Mouse (Mus musculus) c-Kit-positive CD71-positive TER-119-positive erythroid progenitor cells, embryonic 14.5 days (primary cell): ENCODE data around the gene Gm20388.

Experiments used
- DNase-seq: peaks from one replicate; pipeline ENCODE4 v3.0.0-alpha.2; 2013; ENCODE audit warnings: low spot score

Gm20388 gene

DNA sequence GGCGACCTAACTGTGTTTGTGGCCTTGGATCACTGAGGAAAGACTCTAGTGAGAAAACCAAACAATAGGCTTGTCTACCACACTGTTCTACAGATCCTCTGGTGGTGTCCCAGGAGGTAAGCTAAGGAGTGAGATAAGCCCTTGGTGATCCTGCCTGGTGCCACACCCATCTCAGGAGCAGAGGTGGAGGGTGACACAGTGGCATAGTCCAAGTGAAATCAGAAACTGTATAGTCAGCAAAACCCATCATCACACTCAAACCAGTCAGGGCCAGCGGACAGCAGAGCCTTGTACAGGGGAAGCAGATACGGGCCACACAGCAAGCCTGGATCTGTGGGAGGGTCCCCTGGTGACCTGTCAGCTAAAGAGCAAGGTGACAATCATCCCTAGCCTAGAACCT is 1454.5 kb downstream of the Gm20388 start:
- DNase-seq, result no peak

GRCm38 (mm10) chr8:121366655-121367054 is 1456.0 kb downstream of the Gm20388 start:
- DNase-seq, result no peak

GRCm38 (mm10) chr8:121368799-121369198 is 1458.2 kb downstream of the Gm20388 start:
- DNase-seq, result no peak

GRCm38 (mm10) chr8:121369378-121369777 is 1458.7 kb downstream of the Gm20388 start:
- DNase-seq, result no peak

GRCm38 (mm10) chr8:121371287-121371686 is 1460.6 kb downstream of the Gm20388 start:
- DNase-seq, result no peak

DNA sequence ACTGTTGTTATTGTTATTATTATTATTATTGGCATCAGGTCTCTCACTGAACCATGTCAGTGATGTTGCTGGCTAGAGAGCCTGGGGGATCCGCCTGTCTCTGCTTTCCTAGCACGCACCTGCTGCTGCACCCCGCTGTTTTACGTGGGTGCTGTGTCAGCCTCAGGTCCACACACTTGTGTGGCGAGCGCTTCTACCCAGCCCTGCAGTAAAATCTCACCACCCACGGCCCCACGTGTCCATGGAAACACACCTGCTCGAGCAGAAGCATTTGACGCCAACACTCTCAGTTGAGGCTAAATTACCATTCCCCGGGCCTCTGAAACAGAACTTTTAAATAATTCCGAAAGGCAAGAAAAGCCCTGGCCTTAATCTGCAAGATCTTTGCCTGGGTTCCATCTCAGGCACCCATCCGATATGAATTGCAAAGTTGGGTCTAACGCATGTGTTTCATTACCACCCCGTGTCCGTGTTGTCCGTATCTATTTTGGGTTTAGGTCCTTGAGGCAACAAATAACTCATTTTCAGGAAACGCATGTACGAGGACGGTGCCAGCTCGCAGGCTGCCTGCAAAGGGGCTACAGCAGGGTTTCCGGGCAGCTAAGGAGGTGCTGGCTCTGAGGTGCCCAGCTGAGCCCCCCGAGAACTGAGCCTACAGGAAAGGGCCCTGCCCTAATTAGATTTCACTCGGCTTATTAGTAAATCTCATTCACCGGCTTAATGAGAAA is 1461.4 kb downstream of the Gm20388 start:
- DNase-seq, result no peak

DNA sequence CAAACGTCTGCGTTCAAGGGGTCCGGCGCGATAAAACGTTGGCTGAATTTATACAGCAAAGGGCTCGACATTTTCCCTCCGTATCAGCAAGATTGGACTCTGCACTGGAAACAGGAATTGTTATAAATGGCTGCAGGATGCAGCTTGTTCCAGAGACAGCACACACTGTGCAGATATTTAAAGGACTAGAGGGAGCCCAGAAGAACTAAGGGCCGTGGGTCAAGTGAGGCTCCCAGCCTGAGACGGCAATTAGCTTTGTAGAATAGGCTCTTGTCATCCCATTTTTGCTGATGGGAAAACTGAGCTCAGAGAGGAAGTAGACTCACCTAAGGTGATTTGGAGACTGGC is 1462.0 kb downstream of the Gm20388 start:
- no peak for DNase-seq

GRCm38 (mm10) chr8:121374284-121374683 is 1463.6 kb downstream of the Gm20388 start:
- DNase-seq, result no peak

DNA sequence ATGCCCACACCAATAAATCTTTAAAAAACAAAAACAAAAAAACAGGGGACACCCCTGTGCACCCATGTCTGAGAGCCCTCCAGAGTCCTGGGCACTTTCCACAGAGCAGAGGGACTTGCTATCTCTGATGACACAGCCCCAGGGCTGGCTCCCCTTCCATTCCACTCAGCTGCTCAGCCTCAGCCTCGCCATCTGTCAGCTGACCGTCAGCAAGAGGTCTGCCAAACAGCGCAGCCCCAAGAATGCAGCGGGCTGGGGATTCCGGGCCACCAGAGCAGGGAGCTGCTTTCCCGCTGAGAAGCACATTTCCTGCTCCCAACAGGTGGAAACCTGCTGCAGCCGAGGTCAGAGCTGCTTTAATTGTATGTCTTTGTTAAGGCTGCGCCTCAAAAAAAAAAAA is 1464.1 kb downstream of the Gm20388 start:
- DNase-seq, result no peak

DNA sequence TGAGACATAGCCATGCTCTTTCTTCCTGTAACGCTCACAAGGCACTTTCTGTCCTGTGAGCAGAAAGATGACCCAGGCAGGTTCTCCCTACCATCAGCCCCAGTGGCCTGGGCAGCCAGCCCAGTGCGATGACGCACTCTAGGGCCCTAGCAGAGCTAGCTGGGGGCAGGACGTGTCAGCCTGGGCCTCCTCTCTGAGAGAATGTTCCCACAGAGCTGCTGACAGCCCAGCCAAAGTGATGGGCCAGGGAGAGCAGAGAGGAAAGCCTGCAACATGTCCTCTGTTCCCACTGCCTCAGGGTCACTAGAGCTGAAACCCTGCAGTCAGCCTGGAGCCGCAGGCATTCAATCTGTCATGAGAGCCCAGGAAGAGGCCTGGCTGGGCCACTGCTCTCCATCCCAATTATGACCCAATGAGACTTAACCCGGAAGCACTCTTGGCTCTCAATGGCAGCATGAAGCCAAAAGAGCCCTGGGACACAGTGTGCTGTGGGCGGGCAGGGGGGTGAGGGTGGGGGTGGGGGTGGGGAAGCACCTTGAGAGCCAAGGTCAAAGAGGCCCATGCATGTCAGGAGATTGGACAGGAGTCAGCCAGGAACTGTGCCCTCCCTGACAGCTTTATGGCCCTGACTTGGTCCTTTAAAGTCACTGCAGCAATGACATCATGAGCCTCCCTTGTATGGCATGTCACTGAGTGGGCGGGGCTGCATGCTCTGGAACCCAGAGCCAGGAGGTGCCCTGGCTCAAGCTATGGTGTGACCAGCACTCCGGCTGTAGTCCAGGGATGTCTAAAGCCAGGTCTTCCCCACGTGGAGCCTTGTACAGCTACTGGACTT is 1465.7 kb downstream of the Gm20388 start:
- no peak for DNase-seq

DNA sequence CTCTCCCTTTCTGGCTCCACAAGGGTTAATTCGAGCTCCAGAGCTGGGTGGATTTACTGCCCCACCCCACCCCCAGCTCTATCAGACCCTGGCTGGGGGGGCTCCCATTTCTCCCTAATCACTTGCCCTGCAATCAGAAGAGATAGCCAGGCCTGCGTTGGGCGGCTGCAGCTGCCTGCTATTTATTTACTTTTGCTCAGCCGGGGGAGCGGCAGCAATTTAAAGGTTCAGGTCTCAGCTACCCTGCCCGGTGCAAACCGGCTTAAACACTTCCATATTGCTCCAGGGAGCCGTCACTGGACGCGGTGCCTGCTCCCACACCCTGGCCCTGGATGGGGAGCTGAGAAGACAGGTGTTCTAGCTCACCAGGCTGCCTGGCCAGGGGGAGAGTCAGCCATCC is 1467.0 kb downstream of the Gm20388 start:
- DNase-seq, result no peak

DNA sequence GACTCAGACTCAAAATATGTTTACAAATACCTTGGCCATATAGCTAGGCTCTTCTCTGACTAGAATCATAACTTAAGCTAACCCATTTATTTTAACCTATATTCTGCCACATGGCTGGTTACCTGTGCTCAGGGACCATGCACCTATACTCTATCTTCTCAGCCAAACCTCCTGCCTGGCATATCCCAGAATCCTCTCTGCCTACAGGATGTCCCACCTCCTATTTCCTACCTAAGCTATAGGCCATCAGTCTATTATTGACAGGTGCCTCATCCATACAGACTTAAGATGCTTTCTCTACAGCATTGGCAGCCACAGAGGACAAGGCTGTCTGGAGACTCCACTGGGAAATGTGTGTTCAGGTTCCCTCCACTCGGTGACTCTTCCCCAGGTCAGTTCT is 1468.7 kb downstream of the Gm20388 start:
- DNase-seq, result no peak

DNA sequence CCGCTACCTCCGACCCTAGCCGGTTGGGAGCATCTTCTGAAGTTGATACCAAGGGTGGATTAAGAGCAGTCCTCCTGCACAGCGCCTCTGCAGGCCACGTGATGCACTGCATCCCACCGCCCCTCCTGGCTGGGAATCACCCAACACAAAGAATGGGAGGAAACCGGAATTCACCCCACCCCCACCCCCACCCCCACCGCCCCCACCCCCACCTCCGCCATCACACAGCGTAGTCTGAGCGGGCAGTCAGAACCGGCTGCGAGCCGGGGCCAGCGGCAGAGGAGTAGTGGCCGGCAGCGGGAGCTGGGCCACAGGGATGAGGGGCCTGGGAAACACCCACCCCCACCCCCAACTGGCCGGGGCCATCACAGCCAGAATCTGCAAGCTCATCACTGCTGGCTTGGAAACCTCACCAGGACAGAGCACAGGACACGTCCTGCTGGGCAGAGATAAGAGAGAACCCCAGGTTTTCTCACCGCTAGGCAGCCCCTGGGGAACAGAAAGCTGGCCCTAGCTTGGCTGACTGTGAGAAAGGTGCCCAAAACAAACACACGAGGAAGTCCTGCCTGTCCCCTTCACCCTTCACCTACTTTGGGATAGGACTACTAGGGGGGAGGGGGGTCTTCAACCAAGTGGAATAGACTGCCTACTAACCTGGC is 1472.1 kb downstream of the Gm20388 start:
- no peak for DNase-seq

- DNase-seq, result no peak
Observed at GRCm38 (mm10) chr8:121385540-121385939, 1474.9 kb downstream of the Gm20388 start.

DNA sequence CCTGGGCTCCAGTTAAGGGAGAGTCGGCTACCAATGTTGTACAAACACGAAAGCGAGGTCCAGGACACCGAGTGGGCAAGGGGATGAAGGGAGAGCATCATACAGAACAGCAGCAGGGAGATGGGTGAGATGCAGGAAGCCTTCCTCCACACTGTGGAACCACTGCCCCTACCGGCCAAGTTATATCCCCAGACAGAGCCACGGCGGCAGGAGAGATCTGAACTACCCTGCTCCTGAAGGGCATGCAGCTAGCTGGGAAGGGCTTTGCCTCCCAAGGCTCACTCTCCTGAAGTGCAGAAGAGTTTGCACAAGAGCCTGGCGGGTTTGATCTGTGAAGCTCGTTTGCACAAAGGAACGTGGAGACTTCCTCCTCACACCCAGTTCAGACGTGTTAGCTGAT is 1480.0 kb downstream of the Gm20388 start:
- no peak for DNase-seq

DNA sequence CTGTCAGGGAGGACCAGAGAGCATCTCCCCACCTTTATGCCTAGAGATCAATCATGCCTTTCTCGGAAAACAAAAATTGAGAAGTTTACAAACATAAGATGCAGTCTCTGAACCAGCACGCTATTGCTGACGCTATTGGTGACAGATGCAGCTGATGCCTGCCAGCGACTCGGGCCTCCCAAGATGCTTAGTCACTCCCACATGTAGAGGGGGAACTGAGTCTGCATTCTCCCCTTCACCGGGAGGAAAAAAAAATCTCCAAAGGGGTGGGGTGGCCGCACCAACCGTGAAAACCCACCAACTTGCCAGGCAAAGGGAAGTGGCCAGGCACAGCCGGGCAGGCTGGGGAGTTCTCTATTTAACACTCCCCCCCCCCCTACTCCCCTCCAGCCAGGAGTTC is 1480.6 kb downstream of the Gm20388 start:
- no peak for DNase-seq

- no peak for DNase-seq
Observed at GRCm38 (mm10) chr8:121391771-121392170, 1481.1 kb downstream of the Gm20388 start.

GRCm38 (mm10) chr8:121392482-121392881 is 1481.8 kb downstream of the Gm20388 start:
- no peak for DNase-seq

DNA sequence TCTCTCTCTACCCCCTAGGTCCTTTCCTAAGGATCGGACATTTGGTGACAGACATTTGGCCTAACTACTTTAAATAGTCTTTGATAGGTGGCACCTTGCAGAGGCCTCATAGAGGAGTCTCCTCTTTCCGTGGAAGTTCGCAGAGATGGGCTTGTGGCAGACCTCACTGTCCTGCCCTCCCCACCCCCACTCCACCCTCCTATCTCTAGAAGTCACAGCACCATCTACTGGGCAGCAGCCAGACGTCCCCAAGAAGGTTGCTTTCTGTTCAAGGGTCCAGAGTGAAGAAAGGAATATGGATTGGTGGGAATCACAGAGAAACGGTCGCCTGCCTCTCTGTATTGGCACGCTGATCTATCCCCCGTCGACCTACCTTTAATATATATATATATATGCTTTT is 1482.5 kb downstream of the Gm20388 start:
- DNase-seq, result no peak

GRCm38 (mm10) chr8:121394686-121395085 is 1484.0 kb downstream of the Gm20388 start:
- DNase-seq, result no peak

- no peak for DNase-seq
Observed at GRCm38 (mm10) chr8:121395316-121395715, 1484.7 kb downstream of the Gm20388 start.

DNA sequence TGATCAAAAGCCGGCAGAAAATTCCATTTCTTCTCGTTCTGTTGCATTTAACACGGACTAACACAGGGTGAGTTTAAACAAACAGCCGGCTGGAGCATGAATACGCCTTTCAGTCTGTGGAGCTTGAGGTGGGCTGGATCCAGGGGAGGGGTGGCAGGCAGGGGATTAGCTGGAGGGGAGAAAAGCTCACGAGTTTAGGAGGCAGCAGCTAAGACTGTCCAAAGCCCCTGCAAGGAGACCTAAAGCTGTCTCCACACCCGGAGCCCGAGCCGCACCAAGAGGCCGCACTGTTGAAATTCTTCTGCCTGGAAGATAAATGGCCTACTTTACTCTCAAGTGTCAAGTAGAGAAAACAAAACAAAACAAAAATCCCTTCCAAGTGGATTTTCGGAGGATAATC is 1485.5 kb downstream of the Gm20388 start:
- DNase-seq, result no peak

GRCm38 (mm10) chr8:121397201-121397698 is 1486.6 kb downstream of the Gm20388 start:
- no peak for DNase-seq
